Mouse (Mus musculus): ENCODE measurements around the gene Kif14. TPM values are rescaled to one million over a fixed set of nuclear protein-coding genes. Genes with fewer than 3 reads are reported as not detected.
A peak's percentile ranks its signal among the peaks of the same experiment; 100 is the strongest.

Kif14 gene
- 7.6 and 7.8 TPM in 2 replicates for polyA plus RNA-seq (2014; fragmentation: Nextera tagmentation; extraction: Ambion mirVana)

DNA sequence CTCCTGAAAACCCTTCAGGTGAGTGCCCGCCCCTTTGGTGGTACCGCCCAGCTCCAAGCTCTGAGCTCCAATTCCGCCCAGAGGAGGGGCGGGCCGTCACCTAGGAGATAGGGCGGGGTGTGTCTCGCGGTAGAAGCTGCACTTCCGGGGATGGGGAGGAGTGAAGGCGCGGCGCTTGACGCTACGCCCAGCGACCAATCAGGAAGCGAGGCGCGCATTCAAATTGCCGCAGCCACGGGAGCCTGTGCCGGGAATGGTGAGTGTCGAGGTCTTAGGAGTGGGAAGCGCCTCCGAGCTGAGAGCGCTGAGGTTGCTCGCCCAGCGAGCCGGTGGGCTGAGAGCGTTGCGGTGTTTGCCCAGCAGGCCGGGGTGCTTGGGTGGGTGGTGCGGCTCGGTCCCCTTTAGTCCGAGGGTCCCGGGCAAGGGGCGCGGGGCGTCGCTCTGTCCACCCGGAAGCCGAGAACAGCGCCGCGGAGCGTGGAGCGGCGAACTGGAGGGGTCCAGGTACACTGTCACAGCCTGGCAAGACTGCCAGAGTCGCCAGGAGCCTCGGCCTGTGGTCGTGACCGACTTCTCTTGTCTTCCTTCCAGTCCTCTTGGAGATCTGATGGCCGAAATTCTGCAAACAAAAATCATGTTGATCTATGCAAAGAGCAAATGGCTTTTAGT, at the start of gene Kif14:
Gene Kif14 (plus strand): TSS at position 201 of the 669 bp plus-strand sequence.
- Histone ChIP-seq H3K9me3 (ENCODE audit: control insufficient read depth, low read length) (no peaks in the 10 kb centered on the region), H3K36me3 (ENCODE audit: control insufficient read depth, insufficient read depth, low read length) (peaks cover 22% of the 10 kb centered on the region), H3K4me2 (ENCODE audit: low read length) (peak within 1 kb of the TSS; percentile 95), H3K4me1 (replicated peaks; ENCODE audit: control insufficient read depth, insufficient read depth, low read length) (peaks cover 3% of the 10 kb centered on the region; the same call in 1 of the 2 replicates), H3K4me3 (ENCODE audit: low read depth, low read length) (peak within 1 kb of the TSS; percentile 71), H3K9ac (ENCODE audit: low read length) (peak within 1 kb of the TSS; percentile 60), H3K27me3 (replicated peaks; ENCODE audit: control insufficient read depth, insufficient read depth, low read length) (no peaks in the 10 kb centered on the region), H3K27ac (ENCODE audit: low read depth) (no peak within 1 kb of the TSS)
- DNase-seq (ENCODE audit: low spot score) (peak; percentile 97), ATAC-seq (replicated peaks; ENCODE audit: low FRiP score, low TSS enrichment, low read depth) (peak; percentile 98)
- WGBS, result under 1% methylated on average over 50 of the region's 52 CpGs

GRCm38 (mm10) chr1:136418393-136418792, 47.8 kb upstream of the Kif14 start:
- no peak overlapping the region for H3K4me2 ChIP-seq (ENCODE audit: low read length)
- H3K4me1 ChIP-seq (replicated peaks; ENCODE audit: control insufficient read depth, insufficient read depth, low read length), result peaks cover 3% of the 10 kb centered on the region; the same call in 1 of the 2 replicates
- 0 out of 2 replicates have a peak, but pooled peaks cover 2% of the 10 kb centered on the region for H3K9me3 ChIP-seq (ENCODE audit: control insufficient read depth, low read length)
- 0 out of 2 replicates have a peak, but pooled peaks cover 19% of the 10 kb centered on the region for H3K36me3 ChIP-seq (ENCODE audit: control insufficient read depth, insufficient read depth, low read length)
- 92% methylated on average over 6 of the region's 6 CpGs for WGBS
- no peaks in the 10 kb centered on the region for H3K27me3 ChIP-seq (replicated peaks; ENCODE audit: control insufficient read depth, insufficient read depth, low read length)
- no peak for DNase-seq (ENCODE audit: low spot score)
- H3K9ac ChIP-seq (ENCODE audit: low read length), result no peak overlapping the region
- no peak for ATAC-seq (replicated peaks; ENCODE audit: low FRiP score, low TSS enrichment, low read depth)
- H3K27ac ChIP-seq (ENCODE audit: low read depth), result no peak overlapping the region
- H3K4me3 ChIP-seq (ENCODE audit: low read depth, low read length), result no peak overlapping the region

- H3K9me3 ChIP-seq (ENCODE audit: control insufficient read depth, low read length), result no peaks in the 10 kb centered on the region
- H3K9ac ChIP-seq (ENCODE audit: low read length), result no peak overlapping the region
- no peak overlapping the region for H3K4me3 ChIP-seq (ENCODE audit: low read depth, low read length)
- no peak overlapping the region for H3K4me2 ChIP-seq (ENCODE audit: low read length)
- peaks cover 15% of the 10 kb centered on the region; the same call in 1 of the 2 replicates for H3K36me3 ChIP-seq (ENCODE audit: control insufficient read depth, insufficient read depth, low read length)
- WGBS, result 75% methylated on average over 11 of the region's 11 CpGs
- peaks cover 7% of the 10 kb centered on the region; the same call in 1 of the 2 replicates for H3K4me1 ChIP-seq (replicated peaks; ENCODE audit: control insufficient read depth, insufficient read depth, low read length)
- no peak for DNase-seq (ENCODE audit: low spot score)
- ATAC-seq (replicated peaks; ENCODE audit: low FRiP score, low TSS enrichment, low read depth), result no peak
- no peak overlapping the region for H3K27ac ChIP-seq (ENCODE audit: low read depth)
- H3K27me3 ChIP-seq (replicated peaks; ENCODE audit: control insufficient read depth, insufficient read depth, low read length), result no peaks in the 10 kb centered on the region
These were observed 38.8 kb upstream of the Kif14 start for GRCm38 (mm10) chr1:136427166-136427969.

- Histone ChIP-seq H3K27ac (ENCODE audit: low read depth) (no peak overlapping the region), H3K9ac (ENCODE audit: low read length) (no peak overlapping the region), H3K36me3 (ENCODE audit: control insufficient read depth, insufficient read depth, low read length) (peaks cover 19% of the 10 kb centered on the region), H3K4me2 (ENCODE audit: low read length) (no peak overlapping the region), H3K27me3 (replicated peaks; ENCODE audit: control insufficient read depth, insufficient read depth, low read length) (no peaks in the 10 kb centered on the region), H3K4me3 (ENCODE audit: low read depth, low read length) (no peak overlapping the region), H3K9me3 (ENCODE audit: control insufficient read depth, low read length) (no peaks in the 10 kb centered on the region), H3K4me1 (replicated peaks; ENCODE audit: control insufficient read depth, insufficient read depth, low read length) (peaks cover 7% of the 10 kb centered on the region; the same call in 1 of the 2 replicates)
- WGBS, result 84% methylated on average over 4 of the region's 4 CpGs
- ATAC-seq (replicated peaks; ENCODE audit: low FRiP score, low TSS enrichment, low read depth) (no peak), DNase-seq (ENCODE audit: low spot score) (no peak)
These were observed 37.2 kb upstream of the Kif14 start for GRCm38 (mm10) chr1:136428981-136429380.

DNA sequence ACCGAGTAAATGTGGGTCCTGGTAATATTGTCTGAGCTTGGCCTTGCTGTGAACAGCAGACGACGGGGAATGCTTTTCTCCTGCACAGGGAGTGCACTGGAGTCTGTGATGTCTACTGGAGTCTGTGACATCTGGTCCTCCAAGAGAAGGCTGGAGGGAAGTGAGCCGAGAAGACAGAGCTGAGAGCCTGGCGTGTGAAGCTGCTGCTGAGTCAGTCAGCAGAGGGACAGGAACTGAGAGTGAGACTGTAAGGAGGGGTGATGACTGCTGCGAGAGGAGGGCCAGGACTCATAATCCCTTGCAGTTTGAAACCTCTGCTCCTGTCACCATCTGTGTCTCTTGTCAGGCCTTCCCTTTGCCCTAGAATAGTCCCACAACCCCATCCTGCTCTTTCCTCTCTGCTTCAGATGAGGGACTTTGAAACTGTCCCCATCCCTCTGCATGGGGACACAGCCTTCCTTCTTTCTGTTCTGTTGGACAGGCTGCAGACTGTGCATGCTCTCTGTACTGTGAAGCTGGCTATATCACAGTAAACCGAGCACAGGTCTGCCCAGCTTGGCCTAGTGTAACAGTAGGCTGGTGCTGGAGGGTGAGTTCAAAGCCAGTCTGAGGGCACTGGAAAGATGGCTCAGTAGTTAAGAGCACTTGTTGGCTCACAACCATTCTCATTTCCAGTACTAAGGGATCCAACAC, 35.9 kb upstream of the Kif14 start:
- Histone ChIP-seq H3K4me3 (ENCODE audit: low read depth, low read length) (no peak overlapping the region), H3K9ac (ENCODE audit: low read length) (no peak overlapping the region), H3K9me3 (ENCODE audit: control insufficient read depth, low read length) (no peaks in the 10 kb centered on the region), H3K27ac (ENCODE audit: low read depth) (no peak overlapping the region), H3K36me3 (ENCODE audit: control insufficient read depth, insufficient read depth, low read length) (peaks cover 18% of the 10 kb centered on the region), H3K4me1 (replicated peaks; ENCODE audit: control insufficient read depth, insufficient read depth, low read length) (peaks cover 7% of the 10 kb centered on the region; the same call in 1 of the 2 replicates), H3K4me2 (ENCODE audit: low read length) (no peak overlapping the region), H3K27me3 (replicated peaks; ENCODE audit: control insufficient read depth, insufficient read depth, low read length) (no peaks in the 10 kb centered on the region)
- ATAC-seq (replicated peaks; ENCODE audit: low FRiP score, low TSS enrichment, low read depth) (no peak), DNase-seq (ENCODE audit: low spot score) (no peak)
- 57% methylated on average over 7 of the region's 7 CpGs for WGBS

- H3K36me3 ChIP-seq (ENCODE audit: control insufficient read depth, insufficient read depth, low read length), result peaks cover 11% of the 10 kb centered on the region
- no peak overlapping the region for H3K27ac ChIP-seq (ENCODE audit: low read depth)
- H3K4me1 ChIP-seq (replicated peaks; ENCODE audit: control insufficient read depth, insufficient read depth, low read length), result no peaks in the 10 kb centered on the region; the same call in 1 of the 2 replicates
- ATAC-seq (replicated peaks; ENCODE audit: low FRiP score, low TSS enrichment, low read depth) (no peak), DNase-seq (ENCODE audit: low spot score) (no peak)
- no peak overlapping the region for H3K4me2 ChIP-seq (ENCODE audit: low read length)
- WGBS, result 79% methylated on average over 7 of the region's 7 CpGs
- H3K4me3 ChIP-seq (ENCODE audit: low read depth, low read length), result no peak overlapping the region
- H3K9ac ChIP-seq (ENCODE audit: low read length), result no peak overlapping the region
- no peaks in the 10 kb centered on the region for H3K27me3 ChIP-seq (replicated peaks; ENCODE audit: control insufficient read depth, insufficient read depth, low read length)
- H3K9me3 ChIP-seq (ENCODE audit: control insufficient read depth, low read length), result no peaks in the 10 kb centered on the region
These were observed 25.4 kb upstream of the Kif14 start for GRCm38 (mm10) chr1:136440741-136441140.

DNA sequence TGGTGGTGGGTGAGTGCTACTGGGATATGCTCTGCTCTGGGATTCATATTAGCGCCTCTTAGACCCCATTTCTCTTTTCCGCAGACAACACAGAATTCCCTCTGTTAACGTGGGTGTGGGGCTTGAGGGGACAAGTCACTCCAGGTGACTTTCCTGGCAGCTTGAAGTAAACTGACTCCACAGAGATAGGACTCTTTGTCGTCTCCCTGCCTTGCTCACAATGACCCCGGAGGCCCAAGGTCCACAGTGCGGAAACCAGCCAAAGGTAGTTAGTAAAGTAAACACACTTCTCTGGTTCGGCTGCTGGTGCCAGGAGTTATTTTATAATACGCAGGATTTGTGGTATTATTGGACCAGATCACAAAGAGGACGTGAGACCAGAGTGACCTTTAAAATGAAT, 23.3 kb upstream of the Kif14 start:
- peaks cover 11% of the 10 kb centered on the region for H3K36me3 ChIP-seq (ENCODE audit: control insufficient read depth, insufficient read depth, low read length)
- H3K4me1 ChIP-seq (replicated peaks; ENCODE audit: control insufficient read depth, insufficient read depth, low read length), result no peaks in the 10 kb centered on the region; the same call in 1 of the 2 replicates
- no peak overlapping the region for H3K4me3 ChIP-seq (ENCODE audit: low read depth, low read length)
- H3K9me3 ChIP-seq (ENCODE audit: control insufficient read depth, low read length), result no peaks in the 10 kb centered on the region
- DNase-seq (ENCODE audit: low spot score) (no peak), ATAC-seq (replicated peaks; ENCODE audit: low FRiP score, low TSS enrichment, low read depth) (no peak)
- no peak overlapping the region for H3K9ac ChIP-seq (ENCODE audit: low read length)
- H3K27me3 ChIP-seq (replicated peaks; ENCODE audit: control insufficient read depth, insufficient read depth, low read length), result no peaks in the 10 kb centered on the region
- H3K27ac ChIP-seq (ENCODE audit: low read depth), result no peak overlapping the region
- WGBS, result 46% methylated on average over 9 of the region's 9 CpGs
- H3K4me2 ChIP-seq (ENCODE audit: low read length), result no peak overlapping the region

DNA sequence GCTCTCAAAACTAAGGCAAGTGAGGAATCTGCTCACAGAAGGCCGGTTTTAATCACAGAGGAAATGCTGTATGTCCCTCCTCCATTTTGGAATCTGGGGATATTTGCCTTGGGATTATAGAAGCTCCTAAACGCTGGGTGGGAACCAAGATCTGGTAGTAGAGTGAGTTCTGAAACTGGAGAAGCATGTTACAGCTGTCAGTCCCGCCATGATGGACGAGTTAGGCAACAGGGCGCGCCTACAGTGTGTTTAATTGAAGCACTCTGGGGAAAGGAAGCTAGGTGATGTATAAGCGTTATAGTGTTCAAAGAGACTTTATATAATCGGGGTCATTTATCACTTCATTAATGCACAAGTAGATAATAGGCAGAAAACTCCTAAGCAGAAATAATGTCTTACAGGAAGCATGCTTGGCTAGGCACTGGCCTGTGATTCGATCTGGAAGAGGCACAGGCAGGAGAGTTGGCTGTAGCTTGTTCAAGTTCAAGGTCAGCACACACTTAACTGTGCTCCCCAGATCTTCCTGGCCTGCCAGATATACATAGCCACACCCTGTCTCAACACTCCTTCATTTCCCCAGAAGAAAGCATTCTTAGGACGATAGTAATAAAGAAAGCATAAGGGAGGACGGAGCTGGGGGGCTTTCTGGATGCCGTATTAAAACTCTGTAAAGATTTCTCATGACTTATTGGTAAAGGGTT, 21.4 kb upstream of the Kif14 start:
- H3K27ac ChIP-seq (ENCODE audit: low read depth), result no peak overlapping the region
- WGBS, result 67% methylated on average over 12 of the region's 12 CpGs
- H3K4me2 ChIP-seq (ENCODE audit: low read length), result no peak overlapping the region
- H3K4me1 ChIP-seq (replicated peaks; ENCODE audit: control insufficient read depth, insufficient read depth, low read length), result no peaks in the 10 kb centered on the region
- H3K9me3 ChIP-seq (ENCODE audit: control insufficient read depth, low read length), result no peaks in the 10 kb centered on the region
- H3K4me3 ChIP-seq (ENCODE audit: low read depth, low read length), result no peak overlapping the region
- no peak overlapping the region for H3K9ac ChIP-seq (ENCODE audit: low read length)
- H3K36me3 ChIP-seq (ENCODE audit: control insufficient read depth, insufficient read depth, low read length), result peaks cover 7% of the 10 kb centered on the region
- no peak for DNase-seq (ENCODE audit: low spot score)
- ATAC-seq (replicated peaks; ENCODE audit: low FRiP score, low TSS enrichment, low read depth), result no peak
- H3K27me3 ChIP-seq (replicated peaks; ENCODE audit: control insufficient read depth, insufficient read depth, low read length), result no peaks in the 10 kb centered on the region
